Mouse (Mus musculus): ENCODE measurements at regions not wholly inside any gene's neighbourhood (a gene's known extent, or its start where the extent isn't known, plus 50 kb on each side); places are given as distances from the start of the nearest gene placed in this dataset.
"Not testable (repeated sequence)": the region's sequence is repeated elsewhere in the genome, so short reads cannot be mapped to it uniquely, and the experiment has no call there.

- DNase-seq, result no peak
Observed at GRCm38 (mm10) chr9:115806018-115806702, 103.1 kb upstream of the Gadl1 start.

DNA sequence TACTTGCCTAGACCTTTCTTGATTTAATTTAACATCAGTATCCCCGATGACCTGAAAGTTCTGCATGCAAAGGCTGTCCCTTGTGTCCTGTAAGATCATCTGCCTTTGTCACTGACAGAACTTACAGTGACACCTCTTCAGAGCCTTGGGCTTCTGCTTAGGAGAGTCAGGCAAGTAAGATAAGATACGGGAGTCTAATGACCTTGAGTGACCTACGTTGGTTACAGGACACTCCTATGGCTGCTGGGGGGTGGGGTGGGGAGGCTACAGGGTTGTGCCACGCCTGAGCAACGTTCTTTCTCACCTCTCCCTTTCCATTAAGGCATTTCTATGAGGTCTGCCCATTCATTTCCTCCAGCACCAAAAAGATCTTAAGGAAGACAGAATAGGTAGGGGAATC, 69.1 kb upstream of the Gadl1 start:
- DNase-seq, result no peak

- DNase-seq, result no peak
Observed at GRCm38 (mm10) chr9:115840791-115841190, 68.5 kb upstream of the Gadl1 start.

DNA sequence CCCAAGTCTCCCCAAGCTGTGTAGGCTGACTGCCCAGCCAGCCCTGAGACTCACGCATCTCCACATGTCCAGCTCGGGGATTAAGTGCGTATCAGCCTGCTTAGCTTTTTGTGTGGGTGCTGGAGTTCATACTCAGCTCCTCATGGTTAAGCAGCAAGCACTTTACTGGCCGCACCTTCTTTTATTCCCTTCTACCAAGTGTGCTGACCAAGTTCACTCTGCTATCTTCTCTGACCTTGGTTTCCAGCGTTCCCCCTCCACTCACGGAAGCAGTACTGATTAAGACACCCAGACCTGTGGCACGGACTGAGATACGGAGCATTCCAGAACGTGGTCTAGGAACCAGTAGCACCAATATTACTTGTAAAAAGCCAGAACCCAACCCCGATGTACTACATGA, 67.6 kb upstream of the Gadl1 start:
- no peak for DNase-seq

GRCm38 (mm10) chr9:115844340-115844739, 64.9 kb upstream of the Gadl1 start:
- DNase-seq, result no peak

- no peak for DNase-seq
Observed at GRCm38 (mm10) chr9:115845091-115845490, 64.2 kb upstream of the Gadl1 start.

GRCm38 (mm10) chr9:115847289-115848074, 61.8 kb upstream of the Gadl1 start:
- no peak for DNase-seq

DNA sequence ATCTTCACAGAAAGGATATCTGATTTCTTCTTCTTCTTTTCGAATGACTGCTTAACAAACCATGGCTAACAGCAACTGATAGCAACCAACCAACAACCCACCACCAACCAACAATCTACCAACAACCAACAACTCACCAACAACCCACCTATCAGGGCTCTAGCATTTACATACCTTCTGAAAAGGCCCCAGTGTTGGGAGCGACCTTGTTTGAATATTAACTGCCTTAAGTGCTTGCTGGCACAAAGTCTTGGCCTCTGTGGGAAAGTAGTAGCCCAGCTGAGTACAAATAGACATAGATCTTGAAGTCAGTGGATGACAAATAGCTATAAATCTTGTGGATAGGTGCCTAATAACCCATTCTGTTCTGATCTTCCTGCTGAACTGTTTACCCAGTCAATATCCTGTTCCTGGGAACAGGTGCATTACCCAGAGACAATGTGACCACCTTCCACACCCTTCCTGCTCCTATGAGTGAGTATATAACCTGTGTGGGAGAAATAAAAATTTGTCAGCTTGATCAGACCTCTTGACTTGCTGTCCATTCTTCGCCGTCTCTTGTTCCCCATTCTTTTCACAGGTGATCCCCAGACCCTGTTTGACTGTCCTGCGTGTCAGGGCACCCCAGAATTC, 55.9 kb upstream of the Gadl1 start:
- DNase-seq, result not testable (repeated sequence)

DNA sequence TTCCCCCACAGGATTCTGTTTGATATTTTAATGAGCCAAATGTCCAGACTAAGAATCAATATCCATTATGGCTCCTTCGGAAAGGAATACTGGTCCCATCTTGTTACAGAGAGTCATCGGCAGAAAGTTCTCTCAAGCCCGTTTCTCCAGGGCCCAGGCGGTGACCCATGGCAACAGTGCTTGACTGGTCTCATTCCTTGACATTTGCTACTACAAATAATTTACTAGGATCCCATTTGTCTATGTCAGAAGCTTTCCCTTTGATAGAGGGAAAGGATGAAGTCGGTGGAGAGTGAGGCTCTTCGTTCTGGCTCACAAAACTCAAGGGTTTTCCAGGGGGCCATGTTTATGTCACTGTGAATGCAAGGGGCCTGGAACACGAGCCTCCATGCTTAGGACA, 52.0 kb upstream of the Gadl1 start:
- no peak for DNase-seq

- peak; percentile 30 for DNase-seq
Observed at GRCm38 (mm10) chr9:115858848-115859247, 50.4 kb upstream of the Gadl1 start.

Data from kidney, postnatal 10 days (tissue).